Mouse (Mus musculus): ENCODE measurements around the gene Pnmt. TPM values are rescaled to one million over a fixed set of nuclear protein-coding genes. Genes with fewer than 3 reads are reported as not detected.
A peak's percentile ranks its signal among the peaks of the same experiment; 100 is the strongest.

The Pnmt gene
- polyA plus RNA-seq, 1 experiment, result 0.40 TPM

- Histone ChIP-seq H3K4me1 (ENCODE audit: control insufficient read depth, insufficient read depth, low read length) (peaks cover 6% of the 10 kb centered on the region), H3K4me3 (ENCODE audit: insufficient read depth, low read length) (no peak overlapping the region), H3K27ac (ENCODE audit: insufficient read depth, low read length) (no peak overlapping the region)
- no peak for TF ChIP-seq CTCF (IDR thresholded peaks at IDR 0.05; ENCODE audit: extremely low read depth, insufficient read depth, low read length)
- no peak for TF ChIP-seq POLR2A (IDR thresholded peaks at IDR 0.05; ENCODE audit: extremely low read depth, insufficient read depth, low read length)
Measured at GRCm38 (mm10) chr11:98367863-98368186, 18.4 kb upstream of the Pnmt start.

- no peak overlapping the region for H3K27ac ChIP-seq (ENCODE audit: insufficient read depth, low read length)
Measured at GRCm38 (mm10) chr11:98369337-98369736, 16.9 kb upstream of the Pnmt start.

GRCm38 (mm10) chr11:98370588-98370987 is 15.7 kb upstream of the Pnmt start:
- peaks cover 6% of the 10 kb centered on the region for H3K4me1 ChIP-seq (ENCODE audit: control insufficient read depth, insufficient read depth, low read length)
- no peak overlapping the region for H3K27ac ChIP-seq (ENCODE audit: insufficient read depth, low read length)
- TF ChIP-seq POLR2A (IDR thresholded peaks at IDR 0.05; ENCODE audit: extremely low read depth, insufficient read depth, low read length) (no peak), CTCF (IDR thresholded peaks at IDR 0.05; ENCODE audit: extremely low read depth, insufficient read depth, low read length) (no peak)
- H3K4me3 ChIP-seq (ENCODE audit: insufficient read depth, low read length), result no peak overlapping the region

More at GRCm38 (mm10) chr11:98369337-98369736, 16.9 kb upstream of the Pnmt start:
- no peak overlapping the region for H3K4me3 ChIP-seq (ENCODE audit: insufficient read depth, low read length)
- TF ChIP-seq CTCF (IDR thresholded peaks at IDR 0.05; ENCODE audit: extremely low read depth, insufficient read depth, low read length) (no peak), POLR2A (IDR thresholded peaks at IDR 0.05; ENCODE audit: extremely low read depth, insufficient read depth, low read length) (no peak)
- H3K4me1 ChIP-seq (ENCODE audit: control insufficient read depth, insufficient read depth, low read length), result peaks cover 6% of the 10 kb centered on the region

- Histone ChIP-seq H3K4me1 (ENCODE audit: control insufficient read depth, insufficient read depth, low read length) (peaks cover 6% of the 10 kb centered on the region), H3K27ac (ENCODE audit: insufficient read depth, low read length) (peak overlapping the region; percentile 9; the same call in 1 of the 2 replicates), H3K4me3 (ENCODE audit: insufficient read depth, low read length) (no peak overlapping the region)
- TF ChIP-seq CTCF (IDR thresholded peaks at IDR 0.05; ENCODE audit: extremely low read depth, insufficient read depth, low read length), result no peak
- TF ChIP-seq POLR2A (IDR thresholded peaks at IDR 0.05; ENCODE audit: extremely low read depth, insufficient read depth, low read length), result no peak
Measured at GRCm38 (mm10) chr11:98371556-98372240, 14.6 kb upstream of the Pnmt start.

- peak overlapping the region; percentile 9; the same call in 1 of the 2 replicates for H3K27ac ChIP-seq (ENCODE audit: insufficient read depth, low read length)
- no peak overlapping the region for H3K4me3 ChIP-seq (ENCODE audit: insufficient read depth, low read length)
Measured at GRCm38 (mm10) chr11:98372406-98372805, 13.8 kb upstream of the Pnmt start.

GRCm38 (mm10) chr11:98373244-98373643 is 13.0 kb upstream of the Pnmt start:
- Histone ChIP-seq H3K4me3 (ENCODE audit: insufficient read depth, low read length) (no peak overlapping the region), H3K27ac (ENCODE audit: insufficient read depth, low read length) (no peak overlapping the region), H3K4me1 (ENCODE audit: control insufficient read depth, insufficient read depth, low read length) (no peaks in the 10 kb centered on the region)
- TF ChIP-seq CTCF (IDR thresholded peaks at IDR 0.05; ENCODE audit: extremely low read depth, insufficient read depth, low read length) (no peak), POLR2A (IDR thresholded peaks at IDR 0.05; ENCODE audit: extremely low read depth, insufficient read depth, low read length) (no peak)

More at GRCm38 (mm10) chr11:98372406-98372805, 13.8 kb upstream of the Pnmt start:
- peaks cover 4% of the 10 kb centered on the region for H3K4me1 ChIP-seq (ENCODE audit: control insufficient read depth, insufficient read depth, low read length)
- no peak for TF ChIP-seq POLR2A (IDR thresholded peaks at IDR 0.05; ENCODE audit: extremely low read depth, insufficient read depth, low read length)
- peak; percentile 86 for TF ChIP-seq CTCF (IDR thresholded peaks at IDR 0.05; ENCODE audit: extremely low read depth, insufficient read depth, low read length)

GRCm38 (mm10) chr11:98374266-98374665 is 12.0 kb upstream of the Pnmt start:
- Histone ChIP-seq H3K4me1 (ENCODE audit: control insufficient read depth, insufficient read depth, low read length) (no peaks in the 10 kb centered on the region), H3K4me3 (ENCODE audit: insufficient read depth, low read length) (no peak overlapping the region), H3K27ac (ENCODE audit: insufficient read depth, low read length) (no peak overlapping the region)
- TF ChIP-seq POLR2A (IDR thresholded peaks at IDR 0.05; ENCODE audit: extremely low read depth, insufficient read depth, low read length), result no peak
- no peak for TF ChIP-seq CTCF (IDR thresholded peaks at IDR 0.05; ENCODE audit: extremely low read depth, insufficient read depth, low read length)

GRCm38 (mm10) chr11:98376756-98377155 is 9.5 kb upstream of the Pnmt start:
- Histone ChIP-seq H3K4me3 (ENCODE audit: insufficient read depth, low read length) (no peak overlapping the region), H3K27ac (ENCODE audit: insufficient read depth, low read length) (no peak overlapping the region), H3K4me1 (ENCODE audit: control insufficient read depth, insufficient read depth, low read length) (no peaks in the 10 kb centered on the region)
- TF ChIP-seq POLR2A (IDR thresholded peaks at IDR 0.05; ENCODE audit: extremely low read depth, insufficient read depth, low read length) (no peak), CTCF (IDR thresholded peaks at IDR 0.05; ENCODE audit: extremely low read depth, insufficient read depth, low read length) (no peak)

GRCm38 (mm10) chr11:98377787-98378186 is 8.5 kb upstream of the Pnmt start:
- no peak for TF ChIP-seq CTCF (IDR thresholded peaks at IDR 0.05; ENCODE audit: extremely low read depth, insufficient read depth, low read length)
- no peak for TF ChIP-seq POLR2A (IDR thresholded peaks at IDR 0.05; ENCODE audit: extremely low read depth, insufficient read depth, low read length)
- H3K4me1 ChIP-seq (ENCODE audit: control insufficient read depth, insufficient read depth, low read length), result no peaks in the 10 kb centered on the region
- H3K27ac ChIP-seq (ENCODE audit: insufficient read depth, low read length), result no peak overlapping the region

GRCm38 (mm10) chr11:98379379-98379778 is 6.9 kb upstream of the Pnmt start:
- Histone ChIP-seq H3K4me3 (ENCODE audit: insufficient read depth, low read length) (no peak overlapping the region), H3K27ac (ENCODE audit: insufficient read depth, low read length) (no peak overlapping the region), H3K4me1 (ENCODE audit: control insufficient read depth, insufficient read depth, low read length) (no peaks in the 10 kb centered on the region)
- TF ChIP-seq CTCF (IDR thresholded peaks at IDR 0.05; ENCODE audit: extremely low read depth, insufficient read depth, low read length), result no peak
- TF ChIP-seq POLR2A (IDR thresholded peaks at IDR 0.05; ENCODE audit: extremely low read depth, insufficient read depth, low read length), result no peak

More at GRCm38 (mm10) chr11:98377787-98378186, 8.5 kb upstream of the Pnmt start:
- no peak overlapping the region for H3K4me3 ChIP-seq (ENCODE audit: insufficient read depth, low read length)
